Mouse (Mus musculus) lung, postnatal 0 days (tissue): Measurements from ENCODE around the gene Omp. TPM values are rescaled to one million over a fixed set of nuclear protein-coding genes. Genes with fewer than 3 reads are reported as not detected.

Source experiments
- ATAC-seq: fragments of 200-750 bp; cut with Nextera tagmentation; 2 replicates; pipeline ENCODE4 v1.8.0; 2017; ENCODE audit warnings: moderate library complexity
- DNase-seq: peaks from one replicate; pipeline ENCODE4 v3.0.0-alpha.2; 2016; ENCODE audit warnings: low spot score
- H3K27ac ChIP-seq: fragments of 300-500 bp; sonication (generic); 2 replicates; pipeline ENCODE4 v1.5.1; 2014; ENCODE audit warnings: antibody characterized with exemption, mild to moderate bottlenecking, low read length, mixed read lengths
- H3K27me3 ChIP-seq: fragments of 300-500 bp; sonication (generic); replicated peaks from 2 replicates; pipeline ENCODE4 v1.6.1; 2014; ENCODE audit warnings: low read length, mixed read lengths; ENCODE audit not compliant: insufficient read depth
- H3K36me3 ChIP-seq: fragments of 300-500 bp; sonication (generic); 2 replicates; pipeline ENCODE4 v1.6.1; 2014; ENCODE audit warnings: low read length, mixed read lengths; ENCODE audit not compliant: insufficient read depth
- H3K4me1 ChIP-seq: fragments of 300-500 bp; sonication (generic); 2 replicates; pipeline ENCODE4 v1.6.1; 2014; ENCODE audit warnings: antibody characterized with exemption, low read depth, low read length, mixed read lengths; ENCODE audit not compliant: insufficient read depth
- H3K4me2 ChIP-seq: fragments of 300-500 bp; sonication (generic); replicated peaks from 2 replicates; pipeline ENCODE4 v1.6.1; 2014; ENCODE audit warnings: low read depth, mild to moderate bottlenecking, low read length, moderate library complexity, mixed read lengths
- H3K4me3 ChIP-seq: fragments of 300-500 bp; sonication (generic); 2 replicates; pipeline ENCODE4 v1.5.1; 2014; ENCODE audit warnings: low read depth, low read length
- H3K9ac ChIP-seq: fragments of 300-500 bp; sonication (generic); replicated peaks from 2 replicates; pipeline ENCODE4 v1.6.1; 2014; ENCODE audit warnings: low read depth, mild to moderate bottlenecking
- H3K9me3 ChIP-seq: fragments of 300-500 bp; sonication (generic); 2 replicates; pipeline ENCODE4 v1.6.1; 2016; ENCODE audit warnings: low read length, mixed read lengths
- CTCF ChIP-seq: IDR thresholded peaks from 2 replicates; pipeline ENCODE4 v1.5.1; 2016; ENCODE audit warnings: antibody characterized with exemption, mild to moderate bottlenecking
- EP300 ChIP-seq: IDR thresholded peaks from 2 replicates; pipeline ENCODE4 v1.6.1; 2016; ENCODE audit warnings: antibody characterized with exemption, mild to moderate bottlenecking, control low read depth
- WGBS: fragments of 180-500 bp; shearing (Covaris S2); extraction: QIAGEN DNeasy Blood & Tissue Kit; methylation state at CpG from one replicate; pipeline ENCODE4 v1.1.7; 2014; 5-methylcytosine and 5-hydroxymethylcytosine counted together
- polyA plus RNA-seq: library from polyadenylated mRNA; unstranded; fragments of >200 nt; fragmentation: Nextera tagmentation; extraction: Ambion mirVana; gene quantifications from 2 replicates; pipeline ENCODE4 v1.2.1, GENCODE M21; 2015

Gene Omp
- polyA plus RNA-seq, 1 experiment from 2014 or later, result 0.14 TPM

- peak; percentile 84 for DNase-seq
- TF ChIP-seq EP300 (no peak), CTCF (peak; percentile 82)
Measured at GRCm38 (mm10) chr7:98177929-98178559, 32.7 kb upstream of the Omp start, which contains the start of gene Capn5. TSS of gene Capn5 (minus strand) at chr7:98178274.

GRCm38 (mm10) chr7:98177566-98177928 is 32.2 kb upstream of the Omp start:
- ATAC-seq, result no peak

More at GRCm38 (mm10) chr7:98177929-98178559, 32.7 kb upstream of the Omp start, which contains the start of gene Capn5:
- WGBS, result 1% methylated on average over 33 of the region's 44 CpGs
- Histone ChIP-seq H3K27ac (peak within 1 kb of the TSS; percentile 61), H3K9me3 (no peaks in the 10 kb centered on the region), H3K36me3 (no peaks in the 10 kb centered on the region), H3K27me3 (no peaks in the 10 kb centered on the region), H3K4me2 (peak within 1 kb of the TSS; percentile 88), H3K4me1 (peaks cover 8% of the 10 kb centered on the region), H3K4me3 (peak within 1 kb of the TSS; percentile 79), H3K9ac (peak within 1 kb of the TSS; percentile 48)
- ATAC-seq, result peak; percentile 93

DNA sequence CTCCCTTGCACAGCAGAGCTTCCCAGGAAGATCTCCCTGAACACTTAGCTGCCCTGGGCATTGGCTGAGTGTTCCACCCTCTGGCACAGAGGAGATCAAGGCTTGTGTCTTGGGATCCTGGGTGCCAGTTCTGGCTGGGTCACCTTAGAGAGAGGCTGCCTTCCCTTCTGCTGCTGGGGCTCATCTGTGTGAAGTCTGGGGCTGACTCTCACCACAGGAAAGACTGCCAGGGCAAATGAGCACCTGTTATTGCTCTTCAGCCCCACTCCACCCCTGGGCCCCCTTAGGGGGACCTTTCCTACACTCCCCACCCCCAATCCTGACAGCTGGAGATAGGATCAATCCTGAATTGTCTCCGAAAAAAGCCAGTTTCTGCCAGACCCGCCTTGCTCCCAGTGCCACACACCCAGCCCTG is 31.8 kb upstream of the Omp start:
- ATAC-seq (no peak), DNase-seq (no peak)
- peaks cover 8% of the 10 kb centered on the region for H3K4me1 ChIP-seq
- no peak overlapping the region for H3K27ac ChIP-seq
- TF ChIP-seq EP300 (no peak), CTCF (no peak)
- H3K4me2 ChIP-seq, result peak overlapping the region; percentile 88; the same call in 1 of the 2 replicates
- 53% methylated on average over 2 of the region's 2 CpGs for WGBS
- H3K4me3 ChIP-seq, result no peak overlapping the region
- no peaks in the 10 kb centered on the region for H3K9me3 ChIP-seq
- H3K9ac ChIP-seq, result no peak overlapping the region
- no peaks in the 10 kb centered on the region for H3K36me3 ChIP-seq
- no peaks in the 10 kb centered on the region for H3K27me3 ChIP-seq

More at GRCm38 (mm10) chr7:98177566-98177928, 32.2 kb upstream of the Omp start:
- H3K27me3 ChIP-seq, result no peaks in the 10 kb centered on the region
- no peaks in the 10 kb centered on the region for H3K9me3 ChIP-seq
- no peaks in the 10 kb centered on the region for H3K36me3 ChIP-seq
- H3K9ac ChIP-seq, result peak overlapping the region; percentile 48
- 4% methylated on average over 6 of the region's 9 CpGs for WGBS
- no peak for DNase-seq
- no peak overlapping the region for H3K27ac ChIP-seq
- peaks cover 8% of the 10 kb centered on the region for H3K4me1 ChIP-seq
- H3K4me2 ChIP-seq, result peak overlapping the region; percentile 88
- peak overlapping the region; percentile 79 for H3K4me3 ChIP-seq
- TF ChIP-seq EP300, result no peak
- TF ChIP-seq CTCF, result no peak

GRCm38 (mm10) chr7:98176322-98177070 is 31.2 kb upstream of the Omp start:
- Histone ChIP-seq H3K4me2 (no peak overlapping the region; the same call in 1 of the 2 replicates), H3K9ac (no peak overlapping the region), H3K9me3 (no peaks in the 10 kb centered on the region), H3K27ac (no peak overlapping the region), H3K27me3 (no peaks in the 10 kb centered on the region), H3K4me1 (peaks cover 8% of the 10 kb centered on the region), H3K4me3 (no peak overlapping the region), H3K36me3 (no peaks in the 10 kb centered on the region)
- 47% methylated on average over 8 of the region's 8 CpGs for WGBS
- ATAC-seq, result no peak
- TF ChIP-seq CTCF, result no peak
- no peak for TF ChIP-seq EP300
- DNase-seq, result no peak

GRCm38 (mm10) chr7:98174883-98175755 is 29.8 kb upstream of the Omp start:
- Histone ChIP-seq H3K36me3 (no peaks in the 10 kb centered on the region), H3K4me1 (peaks cover 8% of the 10 kb centered on the region), H3K27me3 (no peaks in the 10 kb centered on the region), H3K4me3 (no peak overlapping the region), H3K9ac (no peak overlapping the region), H3K27ac (no peak overlapping the region), H3K9me3 (no peaks in the 10 kb centered on the region), H3K4me2 (no peak overlapping the region)
- WGBS, result 80% methylated on average over 4 of the region's 4 CpGs
- TF ChIP-seq EP300 (no peak), CTCF (no peak)
- DNase-seq (no peak), ATAC-seq (no peak)

GRCm38 (mm10) chr7:98173408-98173807 is 28.1 kb upstream of the Omp start:
- WGBS, result 41% methylated on average over 4 of the region's 4 CpGs
- Histone ChIP-seq H3K4me2 (no peak overlapping the region), H3K4me1 (peaks cover 7% of the 10 kb centered on the region), H3K9ac (no peak overlapping the region), H3K27me3 (no peaks in the 10 kb centered on the region), H3K9me3 (no peaks in the 10 kb centered on the region), H3K36me3 (no peaks in the 10 kb centered on the region), H3K4me3 (no peak overlapping the region), H3K27ac (no peak overlapping the region)
- no peak for ATAC-seq
- TF ChIP-seq CTCF (no peak), EP300 (no peak)
- no peak for DNase-seq
